Mouse (Mus musculus) E14TG2a.4 (cell line): ENCODE measurements around the gene Mettl24.
A peak's percentile ranks its signal among the peaks of the same experiment; 100 is the strongest.

Experiments
- H3K27me3 ChIP-seq: 2 replicates; pipeline ENCODE4 v1.6.1; 2014; ENCODE audit warnings: low read length, control low read depth; ENCODE audit not compliant: insufficient read depth
- H3K36me3 ChIP-seq: 2 replicates; pipeline ENCODE4 v1.6.1; 2014; ENCODE audit warnings: low read length, control low read depth; ENCODE audit not compliant: insufficient read depth
- H3K4me1 ChIP-seq: replicated peaks from 2 replicates; pipeline ENCODE4 v1.6.1; 2014; ENCODE audit warnings: low read depth, low read length, control low read depth
- H3K4me3 ChIP-seq: replicated peaks from 2 replicates; pipeline ENCODE4 v1.5.1; 2014; ENCODE audit warnings: mild to moderate bottlenecking, low read length
- H3K9me3 ChIP-seq: 2 replicates; pipeline ENCODE4 v1.6.1; 2014; ENCODE audit warnings: low read length, control low read depth
- CTCF ChIP-seq: conservative IDR thresholded peaks from 2 replicates; pipeline ENCODE4 v1.5.1; 2014; ENCODE audit warnings: low read length
- NANOG ChIP-seq: IDR thresholded peaks from 2 replicates; pipeline ENCODE4 v1.6.1; 2014; ENCODE audit warnings: borderline replicate concordance, low read length, mixed read lengths
- POU5F1 ChIP-seq: IDR thresholded peaks from 2 replicates; pipeline ENCODE4 v1.6.1; 2014; ENCODE audit warnings: low read length, borderline replicate concordance

Gene Mettl24

GRCm38 (mm10) chr10:40648776-40649175 is 34.3 kb upstream of the Mettl24 start:
- peaks cover 16% of the 10 kb centered on the region for H3K9me3 ChIP-seq
- no peak overlapping the region for H3K4me3 ChIP-seq
- H3K4me1 ChIP-seq: no peaks in the 10 kb centered on the region
- no peaks in the 10 kb centered on the region for H3K36me3 ChIP-seq
- TF ChIP-seq CTCF: no peak
- TF ChIP-seq NANOG: no peak
- no peak for TF ChIP-seq POU5F1
- peaks cover 14% of the 10 kb centered on the region for H3K27me3 ChIP-seq

DNA sequence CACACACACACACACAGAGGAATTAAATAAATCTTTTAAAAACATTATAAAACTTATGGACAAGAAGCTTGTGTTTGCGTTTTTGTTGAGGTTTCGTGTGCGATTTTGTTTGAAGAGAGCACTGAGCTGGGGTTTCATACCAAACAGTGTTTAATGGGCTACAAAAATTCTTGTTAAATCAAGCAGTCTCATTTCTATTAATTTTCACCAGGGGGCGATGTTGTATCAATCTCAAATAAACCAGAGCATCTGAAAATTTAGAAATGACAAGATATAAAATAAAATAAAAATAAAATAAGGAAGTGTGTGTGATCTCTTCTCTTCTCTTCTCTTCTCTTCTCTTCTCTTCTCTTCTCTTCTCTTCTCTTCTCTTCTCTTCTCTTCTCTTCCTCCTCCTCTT is 33.4 kb upstream of the Mettl24 start:
- Histone ChIP-seq H3K9me3 (peaks cover 16% of the 10 kb centered on the region), H3K4me1 (no peaks in the 10 kb centered on the region), H3K36me3 (no peaks in the 10 kb centered on the region), H3K4me3 (no peak overlapping the region), H3K27me3 (peaks cover 14% of the 10 kb centered on the region)
- peak; percentile 46 for TF ChIP-seq CTCF
- no peak for TF ChIP-seq NANOG

- no peaks in the 10 kb centered on the region for H3K4me1 ChIP-seq
- H3K36me3 ChIP-seq: no peaks in the 10 kb centered on the region
- no peak overlapping the region for H3K4me3 ChIP-seq
- H3K9me3 ChIP-seq: peaks cover 5% of the 10 kb centered on the region; the same call in 1 of the 2 replicates
- TF ChIP-seq CTCF (no peak), POU5F1 (no peak), NANOG (no peak)
- peaks cover 9% of the 10 kb centered on the region for H3K27me3 ChIP-seq
Observed at GRCm38 (mm10) chr10:40651676-40652075, 31.4 kb upstream of the Mettl24 start.

- Histone ChIP-seq H3K9me3 (peaks cover 91% of the 10 kb centered on the region), H3K36me3 (no peaks in the 10 kb centered on the region), H3K4me3 (no peak overlapping the region), H3K27me3 (no peaks in the 10 kb centered on the region), H3K4me1 (no peaks in the 10 kb centered on the region)
- no peak for TF ChIP-seq NANOG
- no peak for TF ChIP-seq CTCF
- no peak for TF ChIP-seq POU5F1
Observed at GRCm38 (mm10) chr10:40665270-40665669, 17.8 kb upstream of the Mettl24 start.

GRCm38 (mm10) chr10:40666943-40667342 is 16.1 kb upstream of the Mettl24 start:
- no peaks in the 10 kb centered on the region for H3K36me3 ChIP-seq
- peaks cover 76% of the 10 kb centered on the region for H3K9me3 ChIP-seq
- no peak overlapping the region for H3K4me3 ChIP-seq
- no peaks in the 10 kb centered on the region for H3K4me1 ChIP-seq
- TF ChIP-seq NANOG (no peak), POU5F1 (no peak), CTCF (no peak)
- no peaks in the 10 kb centered on the region for H3K27me3 ChIP-seq

- no peaks in the 10 kb centered on the region for H3K36me3 ChIP-seq
- TF ChIP-seq CTCF: no peak
- no peak for TF ChIP-seq NANOG
- TF ChIP-seq POU5F1: no peak
- H3K4me1 ChIP-seq: no peaks in the 10 kb centered on the region
- peaks cover 62% of the 10 kb centered on the region for H3K9me3 ChIP-seq
- no peaks in the 10 kb centered on the region for H3K27me3 ChIP-seq
- H3K4me3 ChIP-seq: no peak overlapping the region
Observed at GRCm38 (mm10) chr10:40668640-40669039, 14.4 kb upstream of the Mettl24 start.

DNA sequence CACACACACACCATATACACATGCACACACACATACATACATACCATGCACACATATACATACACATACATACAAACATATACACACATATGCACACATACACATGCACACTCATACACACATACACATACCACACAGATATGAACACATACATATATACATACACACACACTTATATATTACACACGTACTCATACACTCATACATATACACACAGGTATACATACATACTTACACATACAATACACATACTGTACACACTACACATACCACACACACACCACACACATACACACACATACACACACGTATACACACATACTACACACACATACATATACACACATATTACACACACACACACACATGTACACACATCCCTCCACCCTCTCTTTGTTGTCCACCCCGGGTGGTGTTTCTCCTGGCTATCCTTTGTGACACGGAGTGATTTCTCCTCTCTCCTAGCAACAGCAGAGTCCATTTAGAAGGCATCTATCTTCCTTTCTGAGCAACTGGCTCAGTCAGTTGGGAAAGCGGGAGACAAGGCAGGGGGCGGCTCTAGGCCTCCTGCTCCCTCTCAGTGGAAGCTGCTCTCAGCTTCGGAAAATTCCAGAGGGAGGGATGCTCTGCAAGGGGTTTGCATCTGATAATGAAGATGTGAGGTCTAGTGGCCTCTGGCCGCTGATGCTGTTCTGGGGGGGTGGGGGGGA is 10.3 kb upstream of the Mettl24 start:
- H3K4me1 ChIP-seq: no peaks in the 10 kb centered on the region; the same call in 1 of the 2 replicates

DNA sequence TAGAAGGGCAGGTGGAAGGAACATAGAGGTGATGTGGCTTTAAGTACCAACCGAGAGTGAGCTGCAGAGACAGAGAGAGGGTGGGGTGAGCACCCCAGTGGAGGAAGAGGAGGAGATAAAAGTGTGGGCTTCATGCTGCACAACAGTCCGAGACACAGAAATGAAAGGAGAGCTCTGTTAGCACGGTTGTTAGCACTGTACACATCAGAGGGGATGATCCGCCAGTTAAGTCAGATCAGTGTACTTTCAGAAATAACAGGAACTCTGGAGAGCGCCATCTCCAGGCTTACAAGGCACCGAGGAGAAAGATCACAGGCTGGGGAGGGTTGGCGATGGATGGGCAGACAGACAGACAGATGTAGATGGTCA is 9.8 kb upstream of the Mettl24 start:
- H3K4me3 ChIP-seq: no peak overlapping the region
- H3K9me3 ChIP-seq: peaks cover 16% of the 10 kb centered on the region
- H3K4me1 ChIP-seq: no peaks in the 10 kb centered on the region; the same call in 1 of the 2 replicates
- H3K27me3 ChIP-seq: no peaks in the 10 kb centered on the region
- TF ChIP-seq NANOG: no peak
- no peak for TF ChIP-seq POU5F1
- no peaks in the 10 kb centered on the region for H3K36me3 ChIP-seq

More for the DNA sequence above, 10.3 kb upstream of the Mettl24 start:
- no peaks in the 10 kb centered on the region for H3K27me3 ChIP-seq
- no peak overlapping the region for H3K4me3 ChIP-seq
- peaks cover 21% of the 10 kb centered on the region for H3K9me3 ChIP-seq
- H3K36me3 ChIP-seq: no peaks in the 10 kb centered on the region
- TF ChIP-seq NANOG: no peak

- no peaks in the 10 kb centered on the region for H3K36me3 ChIP-seq
- no peaks in the 10 kb centered on the region; the same call in 1 of the 2 replicates for H3K4me1 ChIP-seq
- peaks cover 9% of the 10 kb centered on the region for H3K9me3 ChIP-seq
- no peak overlapping the region for H3K4me3 ChIP-seq
- H3K27me3 ChIP-seq: no peaks in the 10 kb centered on the region
- TF ChIP-seq POU5F1 (no peak), NANOG (no peak), CTCF (no peak)
Observed at GRCm38 (mm10) chr10:40674151-40674550, 8.9 kb upstream of the Mettl24 start.
